Mouse (Mus musculus): ENCODE measurements around the gene Tas1r3. TPM values are rescaled to one million over a fixed set of nuclear protein-coding genes. Genes with fewer than 3 reads are reported as not detected.
A peak's percentile ranks its signal among the peaks of the same experiment; 100 is the strongest.

The Tas1r3 gene
- total and polyA plus RNA-seq, 3 experiments, result 0.62 to 54.9 (median 1.1) TPM

- Histone ChIP-seq H3K79me2 (ENCODE audit: control insufficient read depth, insufficient read depth, low read length, poor library complexity) (peaks cover 47% of the 10 kb centered on the region), H3K9me3 (replicated peaks; ENCODE audit: insufficient read depth, low read length) (no peaks in the 10 kb centered on the region), H3K27ac (ENCODE audit: control insufficient read depth, low read depth, low read length) (no peak overlapping the region), H3K4me1 (ENCODE audit: control insufficient read depth in 1 of 2, insufficient read depth in 2 of 2, low read length in 2 of 2) (peaks cover 19 to 34% of the 10 kb centered on the region in 2 experiments), H3K9ac (ENCODE audit: control insufficient read depth, low read depth, low read length, poor library complexity, severe bottlenecking) (peak overlapping the region; percentile 82), H3K27me3 (ENCODE audit: control insufficient read depth in 1 of 2, insufficient read depth in 2 of 2, low read length in 2 of 2) (no peaks in the 10 kb centered on the region), H3K36me3 (ENCODE audit: control insufficient read depth in 1 of 2, insufficient read depth in 2 of 2, low read length in 2 of 2) (peaks cover under 1 to 15% of the 10 kb centered on the region in 2 experiments; a peak in 3 of 4 replicates), H3K4me3 (ENCODE audit: control insufficient read depth in 1 of 2, insufficient read depth in 1 of 2, low read depth in 2 of 2, low read length in 2 of 2) (peak overlapping the region; percentile 75 to 98)
- TF ChIP-seq NELFE (IDR thresholded peaks at IDR 0.05; ENCODE audit: low read depth, low read length) (no peak), CTCF (IDR thresholded peaks at IDR 0.05 in 2 of 3, conservative IDR thresholded peaks at IDR 0.05 in 1 of 3; ENCODE audit: control insufficient read depth in 1 of 3, insufficient read depth in 1 of 3, low read depth in 2 of 3, low read length in 3 of 3, poor library complexity in 1 of 3, severe bottlenecking in 1 of 3) (no peak), POLR2AphosphoS2 (IDR thresholded peaks at IDR 0.05; ENCODE audit: low read length) (no peak), BHLHE40 (IDR thresholded peaks at IDR 0.05; ENCODE audit: borderline replicate concordance, low read depth, low read length) (no peak), E2F4 (IDR thresholded peaks at IDR 0.05; ENCODE audit: borderline replicate concordance, low read depth, low read length) (no peak), ZMIZ1 (IDR thresholded peaks at IDR 0.05; ENCODE audit: low read depth, low read length) (no peak), GABPA (IDR thresholded peaks at IDR 0.05; ENCODE audit: low read depth, low read length) (no peak), ETS1 (IDR thresholded peaks at IDR 0.05; ENCODE audit: low read depth, low read length) (no peak), JUND (IDR thresholded peaks at IDR 0.05; ENCODE audit: low read depth, low read length) (no peak), CHD1 (IDR thresholded peaks at IDR 0.05; ENCODE audit: low read depth, low read length) (no peak), GATA1 (IDR thresholded peaks at IDR 0.05; ENCODE audit: low read depth, low read length) (no peak), ZNF384 (IDR thresholded peaks at IDR 0.05; ENCODE audit: low read depth, low read length) (no peak), HCFC1 (IDR thresholded peaks at IDR 0.05; ENCODE audit: low read depth, low read length) (no peak), MYC (IDR thresholded peaks at IDR 0.05; ENCODE audit: low read depth, low read length) (no peak)
- no peak for DNase-seq (ENCODE audit: low read depth, low spot score)
Observed at GRCm38 (mm10) chr4:155848434-155849095, 14.6 kb downstream of the Tas1r3 start.

GRCm38 (mm10) chr4:155847591-155848352, 15.4 kb downstream of the Tas1r3 start:
- H3K36me3 ChIP-seq (ENCODE audit: control insufficient read depth in 1 of 2, insufficient read depth in 2 of 2, low read length in 2 of 2), result peaks cover 0 to 15% of the 10 kb centered on the region in 2 experiments; a peak in 3 of 4 replicates
- H3K4me1 ChIP-seq (ENCODE audit: control insufficient read depth in 1 of 2, insufficient read depth in 2 of 2, low read length in 2 of 2), result peaks cover 19 to 34% of the 10 kb centered on the region in 2 experiments
- no peak overlapping the region for H3K27ac ChIP-seq (ENCODE audit: control insufficient read depth, low read depth, low read length)
- H3K4me3 ChIP-seq (ENCODE audit: control insufficient read depth in 1 of 2, insufficient read depth in 1 of 2, low read depth in 2 of 2, low read length in 2 of 2), result peak overlapping the region; percentile 75 to 98
- H3K27me3 ChIP-seq (ENCODE audit: control insufficient read depth in 1 of 2, insufficient read depth in 2 of 2, low read length in 2 of 2), result no peaks in the 10 kb centered on the region
- peak; percentile 52 for DNase-seq (ENCODE audit: low read depth, low spot score)
- H3K9me3 ChIP-seq (replicated peaks; ENCODE audit: insufficient read depth, low read length), result no peaks in the 10 kb centered on the region
- H3K79me2 ChIP-seq (ENCODE audit: control insufficient read depth, insufficient read depth, low read length, poor library complexity), result peaks cover 47% of the 10 kb centered on the region
- TF ChIP-seq NRF1 (IDR thresholded peaks at IDR 0.05; ENCODE audit: insufficient read depth, low read depth, low read length, poor library complexity, severe bottlenecking) (0 out of 2 replicates have a peak, but pooled peaks have one; percentile 5), MYB (IDR thresholded peaks at IDR 0.05; ENCODE audit: low read depth, low read length) (no peak), TAL1 (IDR thresholded peaks at IDR 0.05; ENCODE audit: low read length) (no peak), SMC3 (IDR thresholded peaks at IDR 0.05; ENCODE audit: low read depth, low read length) (no peak), POLR2AphosphoS2 (IDR thresholded peaks at IDR 0.05; ENCODE audit: low read length) (no peak), TBP (IDR thresholded peaks at IDR 0.05; ENCODE audit: low read depth, low read length) (no peak), CTCF (IDR thresholded peaks at IDR 0.05 in 2 of 3, conservative IDR thresholded peaks at IDR 0.05 in 1 of 3; ENCODE audit: control insufficient read depth in 1 of 3, insufficient read depth in 1 of 3, low read depth in 2 of 3, low read length in 3 of 3, poor library complexity in 1 of 3, severe bottlenecking in 1 of 3) (peak in 1 of 3 experiments; percentile 34; a peak in 1 of 6 replicates), RCOR1 (IDR thresholded peaks at IDR 0.05; ENCODE audit: low read depth, low read length) (no peak), ZMIZ1 (IDR thresholded peaks at IDR 0.05; ENCODE audit: low read depth, low read length) (no peak), KAT2A (conservative IDR thresholded peaks at IDR 0.05; ENCODE audit: low read depth, low read length) (no peak), ELF1 (IDR thresholded peaks at IDR 0.05; ENCODE audit: low read depth, low read length) (no peak), GATA1 (IDR thresholded peaks at IDR 0.05; ENCODE audit: low read depth, low read length) (no peak), E2F4 (IDR thresholded peaks at IDR 0.05; ENCODE audit: borderline replicate concordance, low read depth, low read length) (no peak), MXI1 (IDR thresholded peaks at IDR 0.05; ENCODE audit: low read depth, low read length) (peak; percentile 68; the same call in 1 of the 2 replicates), POLR2AphosphoS5 (IDR thresholded peaks at IDR 0.05; ENCODE audit: borderline replicate concordance, low read depth, low read length) (no peak), MEF2A (IDR thresholded peaks at IDR 0.05; ENCODE audit: extremely low read depth, insufficient replicate concordance, low read depth, low read length, poor library complexity, severe bottlenecking) (no peak)
- H3K9ac ChIP-seq (ENCODE audit: control insufficient read depth, low read depth, low read length, poor library complexity, severe bottlenecking), result peak overlapping the region; percentile 82

Data from MEL (cell line).